Mouse (Mus musculus) kidney, adult 2 months (tissue): ENCODE results near the gene Rnf2. TPM values are rescaled to one million over a fixed set of nuclear protein-coding genes. Genes with fewer than 3 reads are reported as not detected.
A peak's percentile ranks its signal among the peaks of the same experiment; 100 is the strongest.

Source experiments
- DNase-seq: peaks from one replicate; pipeline ENCODE4 v3.0.0; 2021
- H3K27ac ChIP-seq: fragments of 200-500 bp; 2 replicates; pipeline ENCODE4 v1.5.1; 2012; ENCODE audit warnings: low read depth, low read length, control low read depth, inconsistent platforms; ENCODE audit not compliant: insufficient read depth
- H3K27me3 ChIP-seq: fragments of 200-500 bp; replicated peaks from 2 replicates; pipeline ENCODE4 v1.6.1; 2012; ENCODE audit warnings: mild to moderate bottlenecking, moderate library complexity, low read length, inconsistent platforms; ENCODE audit not compliant: control insufficient read depth, insufficient read depth
- H3K36me3 ChIP-seq: fragments of 200-500 bp; 2 replicates; pipeline ENCODE4 v1.6.1; 2012; ENCODE audit warnings: mild to moderate bottlenecking, moderate library complexity, low read length, inconsistent platforms; ENCODE audit not compliant: control insufficient read depth, insufficient read depth
- H3K4me1 ChIP-seq: fragments of 200-500 bp; 2 replicates; pipeline ENCODE4 v1.6.1; 2011; ENCODE audit warnings: low read length; ENCODE audit not compliant: control insufficient read depth, insufficient read depth
- H3K4me3 ChIP-seq: fragments of 200-500 bp; 2 replicates; pipeline ENCODE4 v1.5.1; 2011; ENCODE audit warnings: mild to moderate bottlenecking, low read depth, low read length, control low read depth; ENCODE audit not compliant: insufficient read depth
- CTCF ChIP-seq: fragments of 200-500 bp; conservative IDR thresholded peaks from 2 replicates; pipeline ENCODE4 v1.5.1; 2011; ENCODE audit warnings: low read depth, mild to moderate bottlenecking, control low read depth, low read length, moderate library complexity, mixed read lengths; ENCODE audit not compliant: insufficient read depth, insufficient read length
- POLR2A ChIP-seq: fragments of 200-500 bp; IDR thresholded peaks from one replicate; pipeline ENCODE4 v1.6.1; 2011; ENCODE audit warnings: low read depth, low read length, control low read depth
- WGBS: fragments of 180-500 bp; shearing (Covaris S2); methylation state at CpG from one replicate; pipeline ENCODE4 v1.1.7; 2018; 5-methylcytosine and 5-hydroxymethylcytosine counted together
- polyA plus RNA-seq: library from polyadenylated mRNA; depleted of rRNA; stranded (reverse); fragments of >200 nt; gene quantifications from 2 replicates; pipeline ENCODE4 v1.2.3, GENCODE M21; 2012

Gene Rnf2
- polyA plus RNA-seq, 1 experiment = 16.4 TPM

GRCm38 (mm10) chr1:151457087-151457486 is 43.7 kb downstream of the Rnf2 start:
- no peaks in the 10 kb centered on the region for H3K27me3 ChIP-seq
- TF ChIP-seq POLR2A = no peak
- peaks cover 3% of the 10 kb centered on the region for H3K36me3 ChIP-seq
- no peak overlapping the region for H3K4me3 ChIP-seq
- 65% methylated on average over 5 of the region's 5 CpGs for WGBS
- H3K27ac ChIP-seq = no peak overlapping the region
- H3K4me1 ChIP-seq = no peaks in the 10 kb centered on the region
- DNase-seq = no peak

- H3K36me3 ChIP-seq = peaks cover 5% of the 10 kb centered on the region
- no peaks in the 10 kb centered on the region for H3K4me1 ChIP-seq
- DNase-seq = no peak
- no peak overlapping the region for H3K4me3 ChIP-seq
- WGBS = 98% methylated on average over 11 of the region's 11 CpGs
- H3K27ac ChIP-seq = no peak overlapping the region
- TF ChIP-seq POLR2A (no peak), CTCF (no peak)
- H3K27me3 ChIP-seq = no peaks in the 10 kb centered on the region
These were observed 48.8 kb downstream of the Rnf2 start for GRCm38 (mm10) chr1:151451946-151452345.

GRCm38 (mm10) chr1:151450851-151451250 is 49.9 kb downstream of the Rnf2 start:
- Histone ChIP-seq H3K36me3 (peaks cover 10% of the 10 kb centered on the region), H3K27me3 (no peaks in the 10 kb centered on the region), H3K27ac (no peak overlapping the region), H3K4me3 (no peak overlapping the region), H3K4me1 (no peaks in the 10 kb centered on the region)
- no peak for DNase-seq
- WGBS = 89% methylated on average over 2 of the region's 2 CpGs
- TF ChIP-seq CTCF = no peak
- no peak for TF ChIP-seq POLR2A

- Histone ChIP-seq H3K4me3 (no peak overlapping the region), H3K27me3 (no peaks in the 10 kb centered on the region), H3K4me1 (no peaks in the 10 kb centered on the region), H3K27ac (no peak overlapping the region), H3K36me3 (peaks cover 13% of the 10 kb centered on the region)
- TF ChIP-seq CTCF = no peak
- TF ChIP-seq POLR2A = no peak
- WGBS = 96% methylated on average over 10 of the region's 10 CpGs
- no peak for DNase-seq
These were observed 50.9 kb downstream of the Rnf2 start for GRCm38 (mm10) chr1:151449866-151450265.

GRCm38 (mm10) chr1:151435431-151435830 is 65.3 kb downstream of the Rnf2 start:
- Histone ChIP-seq H3K4me3 (no peak overlapping the region), H3K36me3 (peaks cover 8% of the 10 kb centered on the region), H3K27ac (no peak overlapping the region), H3K27me3 (no peaks in the 10 kb centered on the region), H3K4me1 (no peaks in the 10 kb centered on the region)
- 92% methylated on average over 6 of the region's 6 CpGs for WGBS
- TF ChIP-seq CTCF = no peak
- no peak for DNase-seq

- H3K4me1 ChIP-seq = peaks cover 12% of the 10 kb centered on the region; the same call in 1 of the 2 replicates
- TF ChIP-seq CTCF (no peak), POLR2A (no peak)
- 18% methylated on average over 9 of the region's 9 CpGs for WGBS
- H3K4me3 ChIP-seq = peak overlapping the region; percentile 90
- peaks cover 3% of the 10 kb centered on the region; the same call in 1 of the 2 replicates for H3K36me3 ChIP-seq
- peak; percentile 28 for DNase-seq
- H3K27ac ChIP-seq = peak overlapping the region; percentile 97
- no peaks in the 10 kb centered on the region for H3K27me3 ChIP-seq
These were observed 71.4 kb downstream of the Rnf2 start for GRCm38 (mm10) chr1:151429316-151429715.

- TF ChIP-seq CTCF (no peak), POLR2A (peak; percentile 93)
- H3K4me3 ChIP-seq = peak within 1 kb of the TSS; percentile 90
- H3K36me3 ChIP-seq = no peaks in the 10 kb centered on the region; the same call in 1 of the 2 replicates
- peaks cover 12% of the 10 kb centered on the region; the same call in 1 of the 2 replicates for H3K4me1 ChIP-seq
- peak; percentile 100 for DNase-seq
- peak within 1 kb of the TSS; percentile 97 for H3K27ac ChIP-seq
- under 1% methylated on average over 74 of the region's 74 CpGs for WGBS
- H3K27me3 ChIP-seq = no peaks in the 10 kb centered on the region
These were observed 72.2 kb downstream of the Rnf2 start, which contains the start of the genes Swt1 and Trmt1l for GRCm38 (mm10) chr1:151428263-151429221. Swt1 (minus strand) TSS chr1:151428455. Trmt1l (plus strand) TSS chr1:151428542.
